Mouse (Mus musculus) gastrocnemius, postnatal 14 days (tissue): ENCODE measurements around the gene Map2k5. TPM values are rescaled to one million over a fixed set of nuclear protein-coding genes. Genes with fewer than 3 reads are reported as not detected.

Experiments
- DNase-seq: peaks from one replicate; pipeline ENCODE4 v3.0.0; 2021; ENCODE audit warnings: mixed read lengths
- intact Hi-C: fragments of 180-260 bp; cut with DNase I; formaldehyde crosslinking; loops from one replicate; pipeline ENCODE4 v1.15.1; 2025; ENCODE audit warnings: low total_unique reads
- total RNA-seq, 2 experiments: library from RNA; stranded (reverse); gene quantifications; 2 replicates each; pipeline ENCODE4 v1.2.3; 2021

Map2k5 gene
- total RNA-seq, 2 experiments from 2014 or later, result 14.4 to 15.0 TPM

GRCm38 (mm10) chr9:63201376-63202323, 176.1 kb downstream of the Map2k5 start:
- no peak for DNase-seq

GRCm38 (mm10) chr9:63197252-63197651, 180.4 kb downstream of the Map2k5 start:
- intact Hi-C loops, result no loop called here
- no peak for DNase-seq

More at GRCm38 (mm10) chr9:63201376-63202323, 176.1 kb downstream of the Map2k5 start:
- intact Hi-C loops, result no loop called here

GRCm38 (mm10) chr9:63196114-63196682, 181.5 kb downstream of the Map2k5 start:
- intact Hi-C loops, result no loop called here
- no peak for DNase-seq

DNA sequence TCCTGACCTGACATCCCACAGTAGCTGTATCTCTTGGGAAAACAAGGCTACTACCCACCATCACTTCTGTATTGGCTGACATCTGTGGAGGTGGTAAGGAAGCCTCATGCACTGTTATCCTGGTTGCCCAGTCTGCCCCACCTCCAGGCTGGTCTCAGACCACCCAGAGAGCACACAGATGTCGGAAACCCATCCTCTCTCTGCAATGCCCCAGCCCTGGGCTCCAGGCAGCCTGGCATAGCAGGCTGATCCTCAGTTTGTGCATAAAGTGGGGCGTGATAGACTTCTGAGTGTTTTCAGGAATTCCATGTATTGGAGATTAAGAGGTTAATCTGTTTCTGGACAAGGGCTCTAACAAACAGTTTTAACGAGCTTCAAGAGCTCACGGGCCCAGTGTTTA, 182.2 kb downstream of the Map2k5 start:
- intact Hi-C loops, result no loop called here
- DNase-seq, result no peak

DNA sequence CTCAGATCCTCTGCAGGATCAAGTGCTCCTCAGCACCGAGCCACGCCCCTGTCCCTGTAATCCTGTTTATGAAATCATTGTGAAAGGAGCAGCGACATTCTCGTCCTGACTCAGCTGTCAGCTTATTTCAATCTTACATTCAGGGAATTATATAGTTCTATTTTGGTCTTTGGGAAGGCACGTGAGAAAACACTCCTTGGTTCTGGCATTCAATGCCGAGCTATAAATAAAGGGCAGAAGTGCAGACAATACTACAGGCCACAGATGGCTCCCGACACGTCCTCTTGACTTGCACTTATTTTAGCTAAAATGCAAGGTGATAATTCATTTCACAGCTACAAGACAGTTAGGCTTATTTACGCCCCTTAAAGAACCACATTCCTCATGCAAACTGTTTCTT, 182.9 kb downstream of the Map2k5 start:
- intact Hi-C loops, result no loop called here
- DNase-seq, result no peak

DNA sequence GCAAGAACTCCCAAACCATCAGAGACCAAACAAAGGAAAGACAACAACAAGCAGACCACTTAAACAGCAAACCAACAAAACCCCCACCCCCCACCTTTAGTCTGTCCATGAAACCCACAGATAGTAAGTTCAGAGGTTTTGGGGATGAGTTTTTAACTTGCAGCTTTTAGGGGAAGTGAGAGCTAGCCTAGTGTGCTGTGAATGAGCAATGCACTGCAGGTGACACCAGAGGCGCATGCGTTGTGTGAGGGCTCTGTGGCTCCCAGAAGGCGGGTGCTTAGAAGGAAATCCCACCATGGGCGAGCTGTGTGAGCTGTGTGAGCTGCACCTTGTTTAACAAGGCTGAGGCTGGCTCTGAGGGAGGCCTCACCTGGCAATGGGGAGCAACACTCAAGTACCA, 184.9 kb downstream of the Map2k5 start:
- intact Hi-C loops, result no loop called here
- DNase-seq, result no peak

DNA sequence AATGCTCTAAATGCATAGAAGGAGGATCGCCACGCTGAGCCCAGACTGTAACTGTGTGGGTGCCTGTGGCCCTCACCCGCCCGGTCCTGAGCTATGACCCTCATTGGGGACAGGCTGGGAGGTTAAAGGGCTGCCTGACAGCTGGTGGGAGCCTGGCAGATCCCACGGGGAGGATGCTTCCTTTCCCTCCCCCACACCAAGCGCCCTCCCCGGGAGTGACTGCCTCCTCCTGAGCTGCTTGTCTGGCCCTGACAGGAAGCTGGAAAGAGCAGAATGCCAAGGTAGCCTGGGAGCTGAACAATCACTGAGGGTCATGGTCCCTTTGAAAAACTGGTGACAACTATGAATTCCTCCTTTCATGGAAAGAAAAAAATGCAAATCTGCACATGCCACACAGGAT, 190.4 kb downstream of the Map2k5 start:
- DNase-seq, result no peak
- intact Hi-C loops, result no loop called here

DNA sequence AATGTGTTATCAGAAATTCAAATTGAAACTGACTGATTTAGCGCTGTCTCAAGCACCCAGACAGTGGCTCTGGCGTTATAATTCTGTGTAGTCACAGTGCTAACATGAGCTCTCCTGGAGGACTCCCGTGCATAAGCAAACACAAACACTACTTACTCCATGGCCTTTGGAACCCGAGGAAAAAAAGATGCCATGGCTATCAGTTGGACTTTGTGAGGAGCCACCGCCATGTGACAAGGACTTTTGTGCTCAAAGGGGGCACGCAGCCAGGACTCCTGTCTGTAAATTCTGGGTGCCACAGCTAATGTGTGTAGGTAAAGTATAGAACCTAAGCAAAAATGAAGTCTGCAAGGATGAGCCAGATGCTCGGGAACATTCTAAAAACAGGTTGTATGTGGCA, 192.5 kb downstream of the Map2k5 start:
- DNase-seq, result no peak
- intact Hi-C loops, result no loop called here

DNA sequence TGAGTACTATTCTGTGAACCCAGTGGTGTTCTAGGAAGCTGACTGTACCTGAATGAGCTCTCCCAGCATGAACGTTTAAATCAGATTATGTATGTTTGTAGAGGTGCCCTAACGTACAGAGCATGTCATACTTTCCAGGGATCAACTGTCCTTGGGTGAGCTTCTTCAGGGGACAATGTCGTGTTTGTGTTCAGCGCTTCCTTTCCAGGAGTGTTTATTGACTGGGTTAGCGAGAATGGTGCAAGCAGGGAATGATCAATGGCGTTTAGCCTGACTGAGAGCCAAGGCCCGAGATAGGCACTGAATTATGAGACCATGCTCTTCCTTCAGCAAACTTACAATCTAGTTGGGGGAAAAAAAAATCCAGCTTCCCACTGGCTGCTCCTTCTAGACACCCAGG, 193.8 kb downstream of the Map2k5 start:
- intact Hi-C loops, result no loop called here
- DNase-seq, result no peak

DNA sequence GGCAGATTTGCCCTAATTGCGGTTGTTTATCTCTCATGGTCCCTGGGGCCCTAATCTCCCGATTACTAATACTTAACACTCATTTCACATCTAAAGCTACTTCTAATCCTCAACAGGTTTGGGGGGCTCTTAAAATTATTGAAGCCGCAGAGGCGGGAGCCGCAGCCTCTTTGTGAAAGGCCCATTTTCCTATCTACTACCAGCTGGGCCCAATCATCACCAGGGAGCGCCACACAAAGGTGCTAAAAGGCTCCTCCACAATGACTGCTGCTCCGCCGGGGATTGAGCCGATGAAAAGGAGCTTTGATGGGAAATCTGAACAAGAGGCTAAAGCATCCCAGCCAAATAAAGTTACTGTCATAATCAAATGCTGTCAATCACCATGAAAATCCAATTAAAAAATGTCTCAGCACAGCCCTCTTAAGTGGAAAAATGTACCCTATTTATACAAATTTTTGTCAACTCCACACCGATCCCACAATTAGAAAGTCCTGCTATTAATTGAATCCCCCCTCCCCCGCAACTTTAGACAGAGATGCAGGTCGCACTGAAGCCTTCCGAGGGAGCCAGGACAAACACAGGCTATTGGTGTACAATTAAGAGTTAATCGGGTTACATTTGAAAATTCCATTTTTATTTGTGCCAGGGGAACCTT, 195.3 kb downstream of the Map2k5 start:
- no peak for DNase-seq
- intact Hi-C loops, result no loop called here

DNA sequence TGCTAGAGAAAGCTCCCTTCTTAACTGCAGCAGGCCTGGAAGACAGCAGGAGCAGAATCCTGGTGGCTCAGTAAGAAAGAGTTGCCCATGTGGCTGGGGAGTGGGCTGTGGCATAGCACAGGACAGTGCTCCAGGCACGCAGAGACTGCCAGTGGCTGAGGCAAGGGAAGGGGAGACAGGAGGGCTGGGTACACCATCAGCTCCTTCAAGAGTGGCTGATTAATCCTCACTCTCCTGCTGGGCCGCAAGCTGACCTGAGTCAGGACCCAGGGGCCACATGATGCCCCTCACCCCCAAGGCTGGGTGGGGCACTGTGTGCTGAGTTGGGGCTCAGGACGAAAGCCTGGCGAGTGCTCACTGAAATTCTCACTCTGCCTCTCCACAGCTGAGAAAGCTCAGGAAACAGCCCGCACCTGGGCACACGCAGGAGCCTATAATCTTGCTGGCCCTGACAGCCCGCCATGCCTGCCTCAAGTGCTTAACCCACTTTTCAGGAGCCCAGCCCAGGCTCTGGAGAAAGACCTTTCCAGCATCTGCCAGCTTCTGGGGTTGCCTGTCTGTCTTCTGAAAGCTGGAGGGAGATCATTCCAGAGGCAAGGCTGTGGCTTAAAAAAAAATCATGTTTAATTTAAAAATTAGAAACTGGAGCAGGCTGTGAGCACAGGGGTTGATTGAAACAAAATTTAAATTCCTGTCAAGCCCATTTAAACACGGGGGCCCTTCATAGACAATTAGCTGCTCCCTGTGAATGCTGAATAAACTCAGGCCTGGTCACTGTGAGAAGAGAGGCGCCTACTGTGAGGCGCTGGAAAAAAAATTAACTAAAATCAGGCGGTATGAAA, 196.1 kb downstream of the Map2k5 start:
- intact Hi-C loops, result no loop called here
- DNase-seq, result no peak

- intact Hi-C loops, result no loop called here
- DNase-seq, result no peak
These were observed 199.4 kb downstream of the Map2k5 start for GRCm38 (mm10) chr9:63178296-63178695.

- DNase-seq, result no peak
- intact Hi-C loops, result no loop called here
These were observed 203.5 kb downstream of the Map2k5 start for GRCm38 (mm10) chr9:63174001-63174721.

GRCm38 (mm10) chr9:63171951-63172350, 205.8 kb downstream of the Map2k5 start:
- no peak for DNase-seq
- intact Hi-C loops, result no loop called here

DNA sequence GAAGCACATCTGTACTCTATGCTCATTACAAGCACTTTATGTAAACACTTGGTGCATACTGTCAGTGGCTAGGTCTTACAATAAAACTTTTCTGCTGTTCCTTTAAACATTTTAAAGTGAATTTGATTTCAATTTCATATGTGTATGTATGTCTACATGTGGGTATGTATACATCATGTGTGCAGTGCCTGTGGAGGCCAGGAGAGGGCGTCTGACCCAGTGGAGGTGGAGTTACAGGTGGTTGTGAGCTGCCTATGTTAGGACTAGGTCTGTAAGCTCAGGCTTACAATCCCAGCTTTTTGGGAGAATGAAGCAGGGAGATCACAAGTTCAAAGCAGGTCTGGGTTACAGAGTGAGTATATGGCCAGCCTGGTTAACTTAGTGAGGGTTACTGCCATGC, 208.6 kb downstream of the Map2k5 start:
- intact Hi-C loops, result no loop called here
- DNase-seq, result no peak

GRCm38 (mm10) chr9:63165070-63165469, 212.6 kb downstream of the Map2k5 start:
- DNase-seq, result no peak
- intact Hi-C loops, result no loop called here

GRCm38 (mm10) chr9:63163756-63164155, 213.9 kb downstream of the Map2k5 start:
- intact Hi-C loops, result no loop called here

DNA sequence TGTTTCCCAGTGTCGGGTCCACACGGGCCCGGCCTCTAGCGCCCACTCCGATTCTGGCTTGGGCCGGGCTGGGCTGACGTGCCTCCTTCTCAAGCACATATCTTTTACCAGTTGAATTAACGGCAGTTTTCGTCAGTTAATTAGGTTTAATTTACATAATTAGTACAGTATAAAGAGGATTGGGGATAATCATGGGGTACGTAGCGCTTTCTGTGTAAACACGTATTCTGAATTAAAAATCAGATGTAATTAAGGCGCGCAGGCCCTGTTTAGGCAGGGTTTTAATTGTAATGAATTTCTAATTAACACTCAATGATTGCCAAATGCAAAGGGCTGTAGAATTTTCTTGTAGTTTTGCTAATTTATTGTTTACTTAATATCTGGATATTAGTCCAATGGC, 225.8 kb downstream of the Map2k5 start:
- no peak for DNase-seq
- intact Hi-C loops, result no loop called here

More at GRCm38 (mm10) chr9:63163756-63164155, 213.9 kb downstream of the Map2k5 start:
- DNase-seq, result no peak
